Mouse (Mus musculus) layer of hippocampus, adult 11-12 months (tissue): ENCODE data around the gene Rita1.

Source experiments
- DNase-seq: peaks from one replicate; pipeline ENCODE4 v3.0.0; 2022; ENCODE audit warnings: low spot score

Gene Rita1

GRCm38 (mm10) chr5:120570289-120570897 lies 42.0 kb downstream of the Rita1 start:
- DNase-seq = no peak

- no peak for DNase-seq
These were observed 42.6 kb downstream of the Rita1 start for GRCm38 (mm10) chr5:120569791-120570190.

- DNase-seq = no peak
These were observed 43.4 kb downstream of the Rita1 start for GRCm38 (mm10) chr5:120568964-120569363.

GRCm38 (mm10) chr5:120568336-120568768 lies 44.0 kb downstream of the Rita1 start:
- DNase-seq = no peak

- no peak for DNase-seq
These were observed 44.6 kb downstream of the Rita1 start for GRCm38 (mm10) chr5:120567761-120568211.

GRCm38 (mm10) chr5:120567253-120567701 lies 45.1 kb downstream of the Rita1 start:
- no peak for DNase-seq

- no peak for DNase-seq
These were observed 45.6 kb downstream of the Rita1 start for GRCm38 (mm10) chr5:120566681-120567252.

GRCm38 (mm10) chr5:120566101-120566500 lies 46.3 kb downstream of the Rita1 start:
- no peak for DNase-seq

GRCm38 (mm10) chr5:120565171-120565905 lies 47.1 kb downstream of the Rita1 start:
- DNase-seq = no peak

GRCm38 (mm10) chr5:120563914-120564311 lies 48.5 kb downstream of the Rita1 start:
- no peak for DNase-seq

- no peak for DNase-seq
These were observed 49.2 kb downstream of the Rita1 start for GRCm38 (mm10) chr5:120562956-120563913.

GRCm38 (mm10) chr5:120560616-120561311 lies 51.6 kb downstream of the Rita1 start:
- DNase-seq = no peak

GRCm38 (mm10) chr5:120560129-120560615 lies 52.2 kb downstream of the Rita1 start:
- no peak for DNase-seq

- DNase-seq = no peak
These were observed 53.6 kb downstream of the Rita1 start for GRCm38 (mm10) chr5:120558762-120559161.

GRCm38 (mm10) chr5:120558041-120558440 lies 54.3 kb downstream of the Rita1 start:
- no peak for DNase-seq

- no peak for DNase-seq
These were observed 56.5 kb downstream of the Rita1 start for GRCm38 (mm10) chr5:120555871-120556270.

GRCm38 (mm10) chr5:120550673-120551072 lies 61.7 kb downstream of the Rita1 start:
- no peak for DNase-seq

GRCm38 (mm10) chr5:120550137-120550536 lies 62.3 kb downstream of the Rita1 start:
- no peak for DNase-seq

- DNase-seq = no peak
These were observed 64.0 kb downstream of the Rita1 start for GRCm38 (mm10) chr5:120548236-120548850.
